Mouse (Mus musculus) lung, adult 2 months (tissue): Measurements from ENCODE around the gene Chrm2.

Experiments
- CTCF ChIP-seq: fragments of 200-500 bp; IDR thresholded peaks from 2 replicates; pipeline ENCODE4 v1.5.1; 2011; ENCODE audit warnings: mild to moderate bottlenecking, low read length, control low read depth; ENCODE audit not compliant: insufficient read depth
- POLR2A ChIP-seq: fragments of 200-500 bp; IDR thresholded peaks from 2 replicates; pipeline ENCODE4 v1.6.1; 2011; ENCODE audit warnings: low read depth, mild to moderate bottlenecking, control low read depth, low read length, borderline replicate concordance; ENCODE audit errors: extremely low read depth

DNA sequence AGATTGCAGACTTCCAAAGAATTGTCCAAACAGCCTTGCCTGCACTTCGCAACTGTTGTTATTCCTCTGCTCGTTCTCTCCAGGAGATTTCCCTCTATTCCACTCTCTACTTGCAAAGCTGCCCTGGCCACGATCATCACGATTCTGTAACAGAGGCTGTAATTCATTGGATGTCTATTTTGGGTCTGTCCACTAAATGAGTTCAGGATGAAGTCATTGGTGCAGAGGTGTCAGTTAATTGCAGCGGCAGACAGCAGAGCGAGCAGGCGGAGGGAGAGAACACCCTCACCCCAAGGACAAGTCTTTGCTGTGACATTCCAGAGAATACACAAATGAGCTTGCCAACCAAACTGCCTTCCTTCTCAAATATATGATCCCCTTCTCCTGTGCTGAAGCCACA lies 120.1 kb downstream of the Chrm2 start:
- TF ChIP-seq CTCF (no peak), POLR2A (no peak)
